ENCODE assay signal across 16 mouse cellular contexts in the genomic region with DNA sequence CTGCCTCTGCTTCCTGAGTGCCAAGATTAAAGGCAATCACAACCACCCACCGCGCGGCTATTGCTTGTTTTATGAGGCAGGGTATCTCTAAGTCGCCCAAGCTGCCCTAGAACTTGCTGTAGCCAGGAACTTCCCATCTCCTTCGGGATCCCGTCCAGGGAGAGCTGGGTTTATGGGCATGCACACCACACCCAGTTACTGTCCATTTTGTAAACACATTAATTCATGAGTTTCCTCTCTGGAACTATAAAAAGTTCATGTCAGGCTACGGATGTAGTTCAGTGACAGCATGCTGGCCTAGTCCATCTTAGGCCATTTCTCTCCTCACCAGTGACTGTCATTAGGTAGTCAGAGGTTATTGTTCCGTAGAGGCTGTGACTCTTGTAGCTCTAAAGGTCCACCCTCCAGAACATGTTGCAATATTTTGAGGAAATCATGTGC. TPM values are rescaled to one million over a fixed set of nuclear protein-coding genes. Genes with fewer than 3 reads are reported as not detected.
A peak's percentile ranks its signal among the peaks of the same experiment; 100 is the strongest.
DNase-seq lines count a peak whose midpoint lies in the region; ATAC-seq lines count a peak whose summit lies in the region.
"Had no signal": no experiment of that assay in that cellular context is flagged by ENCODE, and none has a peak within 500 bp of the region (broad histone marks: within the 10 kb centered on the region; RNA-seq: fewer than 3 reads in every experiment).

No protein-coding gene starts in this region.

- H3K27me3 ChIP-seq in kidney, embryonic 16.5 days (ENCODE audit: insufficient read depth, low read length) = no peaks in the 10 kb centered on the region
- H3K27me3 ChIP-seq in lung, embryonic 16.5 days (ENCODE audit: control insufficient read depth, insufficient read depth, low read depth, low read length) = no peaks in the 10 kb centered on the region
- H3K27me3 ChIP-seq: hindbrain, embryonic 13.5 days; intestine, embryonic 15.5 days; limb, embryonic 15.5 days; neural tube, embryonic 13.5 days had no signal

- peak; percentile 52 for DNase-seq in kidney, adult 11 months
- DNase-seq in 416B (ENCODE audit: low read depth) = peak; percentile 29
- peak; percentile 35 to 44 for DNase-seq in adrenal gland, postnatal 36 days
- no peak for DNase-seq in urinary bladder, postnatal 4 days (ENCODE audit: low spot score in 2 of 2)
- DNase-seq: cerebellum, adult 2 months; right cerebral cortex, postnatal 4 days; thymus, adult 2 months had no signal

- peaks cover 6% of the 10 kb centered on the region; the same call in 1 of the 2 replicates for H3K4me1 ChIP-seq in kidney, embryonic 16.5 days (ENCODE audit: insufficient read depth, low read length)
- no peaks in the 10 kb centered on the region for H3K4me1 ChIP-seq in lung, embryonic 16.5 days (replicated peaks; ENCODE audit: control insufficient read depth, insufficient read depth, low read length)
- H3K4me1 ChIP-seq: hindbrain, embryonic 13.5 days; intestine, embryonic 15.5 days; limb, embryonic 15.5 days had no signal

- H3K27ac ChIP-seq in kidney, embryonic 16.5 days (ENCODE audit: low read length) = no peak overlapping the region
- no peak overlapping the region for H3K27ac ChIP-seq in lung, embryonic 16.5 days (ENCODE audit: low read length)
- H3K27ac ChIP-seq: hindbrain, embryonic 13.5 days; intestine, embryonic 15.5 days; limb, embryonic 15.5 days; neural tube, embryonic 13.5 days had no signal

- H3K36me3 ChIP-seq in kidney, embryonic 16.5 days (ENCODE audit: insufficient read depth, low read length) = no peaks in the 10 kb centered on the region
- H3K36me3 ChIP-seq in lung, embryonic 16.5 days (ENCODE audit: control insufficient read depth, insufficient read depth, low read length) = no peaks in the 10 kb centered on the region
- H3K36me3 ChIP-seq: hindbrain, embryonic 13.5 days; intestine, embryonic 15.5 days; limb, embryonic 15.5 days; neural tube, embryonic 13.5 days had no signal

- H3K4me2 ChIP-seq in kidney, embryonic 16.5 days (replicated peaks; ENCODE audit: low read depth, low read length) = no peak overlapping the region
- H3K4me2 ChIP-seq in lung, embryonic 16.5 days (ENCODE audit: low read depth, low read length) = no peak overlapping the region
- H3K4me2 ChIP-seq: hindbrain, embryonic 13.5 days; intestine, embryonic 15.5 days; limb, embryonic 15.5 days; neural tube, embryonic 13.5 days had no signal

- H3K4me3 ChIP-seq in kidney, embryonic 16.5 days (ENCODE audit: low read length) = no peak overlapping the region
- no peak overlapping the region for H3K4me3 ChIP-seq in lung, embryonic 16.5 days (ENCODE audit: low read length)
- H3K4me3 ChIP-seq: hindbrain, embryonic 13.5 days; intestine, embryonic 15.5 days; limb, embryonic 15.5 days; megakaryocyte, embryonic 14.5 days; neural tube, embryonic 13.5 days had no signal

- no peaks in the 10 kb centered on the region for H3K9me3 ChIP-seq in kidney, embryonic 16.5 days (ENCODE audit: low read length)
- H3K9me3 ChIP-seq in lung, embryonic 16.5 days (ENCODE audit: control insufficient read depth, low read length) = no peaks in the 10 kb centered on the region
- H3K9me3 ChIP-seq: hindbrain, embryonic 13.5 days; intestine, embryonic 15.5 days; limb, embryonic 15.5 days; neural tube, embryonic 13.5 days had no signal

- 75% methylated on average over 8 of the region's 8 CpGs for WGBS in kidney, embryonic 16.5 days
- WGBS in lung, embryonic 16.5 days = 66% methylated on average over 8 of the region's 8 CpGs

- H3K9ac ChIP-seq in kidney, embryonic 16.5 days (replicated peaks; ENCODE audit: low read length) = no peak overlapping the region
- H3K9ac ChIP-seq in lung, embryonic 16.5 days (ENCODE audit: low read length) = no peak overlapping the region
- H3K9ac ChIP-seq: hindbrain, embryonic 13.5 days; intestine, embryonic 15.5 days; limb, embryonic 15.5 days; neural tube, embryonic 13.5 days had no signal

- ATAC-seq in kidney, embryonic 16.5 days (ENCODE audit: low FRiP score, low TSS enrichment) = no peak
- peak; percentile 23; the same call in 1 of the 2 replicates for ATAC-seq in lung, embryonic 16.5 days (ENCODE audit: low read depth)
- no peak for ATAC-seq in megakaryocyte-erythroid progenitor cell, adult 5-6 weeks (replicated peaks; ENCODE audit: low FRiP score, low TSS enrichment, poor library complexity, severe bottlenecking)
- ATAC-seq: intestine, embryonic 15.5 days had no signal

RNA-seq across cellular contexts. Expression of gene Phospho1, which starts 34.8 kb away (rescaled TPM):
- not detected in 2 replicates for polyA plus RNA-seq in kidney, embryonic 16.5 days (2015; fragmentation: Nextera tagmentation; extraction: Ambion mirVana)
- 100 to 1,000 TPM; 119 to 160 TPM for total RNA-seq in adrenal gland, postnatal 36 days (2021)
- polyA plus RNA-seq in lung, embryonic 16.5 days (2015; fragmentation: Nextera tagmentation; extraction: Ambion mirVana) = 0.47 and 1.7 TPM in 2 replicates
- 5.6 and 7.5 TPM in 2 replicates for total RNA-seq in megakaryocyte-erythroid progenitor cell, adult 5-6 weeks (2014; fragmentation: Nextera tagmentation)
- 0.56 and 3.2 TPM in 2 replicates for total RNA-seq in megakaryocyte-erythroid progenitor cell, adult 5-6 weeks (2017)
- polyA plus RNA-seq: forebrain, embryonic 11.5 days; hindbrain, embryonic 13.5 days; neural tube, embryonic 13.5 days had no signal

RNA-seq across cellular contexts. Expression of gene Gngt2, which starts 47.5 kb away (rescaled TPM):
- 21.0 and 24.2 TPM in 2 replicates for polyA plus RNA-seq in kidney, embryonic 16.5 days (2015; fragmentation: Nextera tagmentation; extraction: Ambion mirVana)
- 10 to 100 TPM; 14.3 to 30.9 TPM for total RNA-seq in adrenal gland, postnatal 36 days (2021)
- 21.7 and 28.2 TPM in 2 replicates for polyA plus RNA-seq in lung, embryonic 16.5 days (2015; fragmentation: Nextera tagmentation; extraction: Ambion mirVana)
- 4.4 and 5.0 TPM in 2 replicates for total RNA-seq in megakaryocyte-erythroid progenitor cell, adult 5-6 weeks (2014; fragmentation: Nextera tagmentation)
- total RNA-seq in megakaryocyte-erythroid progenitor cell, adult 5-6 weeks (2017) = 4.0 and 4.6 TPM in 2 replicates

RNA-seq across cellular contexts. Expression of gene Abi3, which starts 52.8 kb away (rescaled TPM):
- polyA plus RNA-seq in kidney, embryonic 16.5 days (2015; fragmentation: Nextera tagmentation; extraction: Ambion mirVana) = 11.7 and 14.1 TPM in 2 replicates
- total RNA-seq in adrenal gland, postnatal 36 days (2021) = 10 to 100 TPM; 11.3 to 19.3 TPM
- polyA plus RNA-seq in lung, embryonic 16.5 days (2015; fragmentation: Nextera tagmentation; extraction: Ambion mirVana) = 16.0 and 18.1 TPM in 2 replicates
- total RNA-seq in megakaryocyte-erythroid progenitor cell, adult 5-6 weeks (2014; fragmentation: Nextera tagmentation) = 5.9 and 8.9 TPM in 2 replicates
- total RNA-seq in megakaryocyte-erythroid progenitor cell, adult 5-6 weeks (2017) = 3.4 and 5.7 TPM in 2 replicates

Comparison
In these comparisons a context has a peak if more than half of its experiments do, and no peak if none do; other contexts are left out.
1. DNase-seq: peak in kidney, adult 11 months (single experiment), 416B (single experiment) and adrenal gland, postnatal 36 days (2 of 2); none in urinary bladder, postnatal 4 days (0 of 2).
2. RNA of gene Phospho1, which starts 34.8 kb away (total RNA-seq): 119 to 160 TPM in adrenal gland, postnatal 36 days; 0.56 to 7.5 TPM in megakaryocyte-erythroid progenitor cell, adult 5-6 weeks; every median in the first group is over 10 times any median in the second.